Mouse (Mus musculus) cerebellum, adult 2 months (tissue): Measurements from ENCODE around the gene Taar7f. TPM values are rescaled to one million over a fixed set of nuclear protein-coding genes. Genes with fewer than 3 reads are reported as not detected.
A peak's percentile ranks its signal among the peaks of the same experiment; 100 is the strongest.
"Not testable (repeated sequence)": the region's sequence is repeated elsewhere in the genome, so short reads cannot be mapped to it uniquely, and the experiment has no call there.

ENCODE experiments used
- DNase-seq, 2 experiments: peaks; one replicate each; pipeline ENCODE4 v3.0.0; 2021
- H3K27ac ChIP-seq: fragments of 200-500 bp; 2 replicates; pipeline ENCODE4 v1.5.1; 2012; ENCODE audit warnings: low read length, control low read depth, inconsistent platforms; ENCODE audit not compliant: insufficient read depth
- H3K27me3 ChIP-seq: fragments of 200-500 bp; 2 replicates; pipeline ENCODE4 v1.6.1; 2012; ENCODE audit warnings: inconsistent platforms, mild to moderate bottlenecking, low read length, moderate library complexity; ENCODE audit not compliant: control insufficient read depth, insufficient read depth
- H3K4me1 ChIP-seq: fragments of 200-500 bp; 2 replicates; pipeline ENCODE4 v1.6.1; 2011; ENCODE audit warnings: low read length; ENCODE audit not compliant: control insufficient read depth, insufficient read depth
- H3K4me3 ChIP-seq: fragments of 200-500 bp; replicated peaks from 2 replicates; pipeline ENCODE3; 2011; ENCODE audit warnings: mild to moderate bottlenecking, low read depth, low read length, control low read depth; ENCODE audit not compliant: insufficient read depth
- CTCF ChIP-seq: fragments of 200-500 bp; IDR thresholded peaks from 2 replicates; pipeline ENCODE4 v1.5.1; 2011; ENCODE audit warnings: low read depth, mild to moderate bottlenecking, control low read depth, low read length, moderate library complexity, borderline replicate concordance; ENCODE audit not compliant: insufficient read depth
- POLR2A ChIP-seq: fragments of 200-500 bp; IDR thresholded peaks from 2 replicates; pipeline ENCODE4 v1.6.1; 2011; ENCODE audit warnings: low read length, control low read depth, borderline replicate concordance; ENCODE audit not compliant: insufficient read depth
- WGBS: fragments of 180-500 bp; shearing (Covaris S2); methylation state at CpG from one replicate; pipeline ENCODE4 v1.1.7; 2018; 5-methylcytosine and 5-hydroxymethylcytosine counted together
- polyA plus RNA-seq: library from polyadenylated mRNA; depleted of rRNA; stranded (reverse); fragments of >200 nt; gene quantifications from 2 replicates; pipeline ENCODE4 v1.2.3, GENCODE M21; 2012

Taar7f gene
- polyA plus RNA-seq, 1 experiment: not detected

DNA sequence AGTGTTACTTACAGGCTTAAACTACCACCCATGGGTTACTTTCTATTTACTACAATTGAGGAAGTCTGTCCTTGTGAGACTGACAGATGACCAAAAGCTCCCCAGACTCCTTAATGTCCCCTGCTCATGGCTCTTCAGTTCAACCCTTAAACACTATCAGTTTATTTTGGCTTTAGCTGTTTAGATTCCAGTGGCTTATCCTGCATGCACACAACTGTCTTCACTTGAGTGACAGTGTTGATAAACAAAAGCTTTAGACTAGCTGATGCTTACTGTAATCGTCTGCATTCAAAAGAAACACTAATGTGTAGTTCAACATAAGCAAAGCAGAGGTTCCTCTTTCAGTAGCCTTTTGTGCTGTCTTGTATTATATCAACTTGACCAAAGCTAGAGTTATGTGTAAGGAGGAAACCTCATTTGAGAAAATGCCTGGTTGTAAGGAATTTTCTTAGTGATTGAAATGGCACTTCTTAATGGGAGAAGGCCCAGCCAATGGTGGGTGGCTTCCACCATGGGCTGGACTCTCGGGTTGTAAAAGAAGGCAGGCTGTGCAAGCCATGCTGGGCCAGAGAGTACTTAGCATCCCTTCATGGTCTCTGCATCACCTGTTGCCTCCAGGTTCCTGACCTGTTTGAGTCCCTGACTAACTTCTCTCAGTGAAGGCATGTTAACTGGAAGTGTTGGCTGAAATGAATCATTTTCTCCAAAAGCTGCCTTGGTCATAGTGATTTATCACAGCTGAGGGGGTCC is 9.0 kb upstream of the Taar7f start:
- no peaks in the 10 kb centered on the region for H3K27me3 ChIP-seq
- no peak for DNase-seq
- no peak overlapping the region for H3K4me3 ChIP-seq
- H3K27ac ChIP-seq: no peak overlapping the region
- TF ChIP-seq CTCF (no peak), POLR2A (no peak)
- WGBS: 85% methylated on average over 2 of the region's 2 CpGs
- H3K4me1 ChIP-seq: no peaks in the 10 kb centered on the region

DNA sequence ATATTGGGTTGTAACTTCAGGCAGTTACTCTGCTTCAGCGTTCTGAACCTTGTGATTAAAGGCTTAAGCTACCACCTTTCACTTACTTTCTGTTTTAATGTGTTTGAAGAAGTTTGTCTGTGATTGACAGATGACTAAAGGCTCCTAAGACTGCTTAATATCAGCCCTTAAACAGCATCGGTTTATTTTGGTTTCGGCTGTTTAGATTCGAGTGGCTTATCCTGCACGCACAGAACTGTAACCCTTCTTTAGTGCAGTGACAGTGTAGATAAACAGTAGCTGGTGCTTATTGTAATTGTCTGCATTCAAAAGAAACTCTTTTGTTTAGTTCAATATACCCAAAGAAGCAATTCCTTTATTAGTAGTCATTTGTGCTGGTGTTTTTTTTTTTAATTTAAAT is 2.7 kb downstream of the Taar7f start:
- no peak for DNase-seq
- WGBS: 89% methylated on average over 5 of the region's 5 CpGs
- Histone ChIP-seq H3K4me1 (0 out of 2 replicates have a peak, but pooled peaks cover 4% of the 10 kb centered on the region), H3K27ac (no peak overlapping the region), H3K27me3 (no peaks in the 10 kb centered on the region), H3K4me3 (no peak overlapping the region)
- TF ChIP-seq CTCF (no peak), POLR2A (no peak)

DNA sequence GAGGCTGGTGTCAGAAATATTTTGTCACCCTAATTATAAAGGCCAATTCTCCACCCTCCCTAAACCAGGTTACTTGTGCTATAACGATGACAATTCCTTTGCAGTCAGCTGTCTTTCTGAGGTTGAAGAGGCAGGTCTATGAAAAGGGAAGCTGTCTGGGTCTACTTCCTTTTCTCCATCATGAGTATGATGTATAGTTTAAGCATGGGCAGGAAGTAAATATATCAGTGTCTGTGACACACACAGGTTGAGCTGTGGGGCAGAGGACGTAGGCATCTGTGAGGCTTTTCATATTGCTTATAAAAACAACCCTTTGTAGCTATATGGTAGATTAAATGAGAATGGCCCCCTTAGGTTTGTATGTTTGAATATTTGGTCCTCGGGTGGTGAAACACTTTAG is 9.7 kb downstream of the Taar7f start:
- TF ChIP-seq POLR2A (no peak), CTCF (no peak)
- 90% methylated on average over 3 of the region's 3 CpGs for WGBS
- no peak overlapping the region for H3K4me3 ChIP-seq
- H3K27ac ChIP-seq: no peak overlapping the region
- H3K27me3 ChIP-seq: no peaks in the 10 kb centered on the region
- no peaks in the 10 kb centered on the region for H3K4me1 ChIP-seq
- DNase-seq: no peak

DNA sequence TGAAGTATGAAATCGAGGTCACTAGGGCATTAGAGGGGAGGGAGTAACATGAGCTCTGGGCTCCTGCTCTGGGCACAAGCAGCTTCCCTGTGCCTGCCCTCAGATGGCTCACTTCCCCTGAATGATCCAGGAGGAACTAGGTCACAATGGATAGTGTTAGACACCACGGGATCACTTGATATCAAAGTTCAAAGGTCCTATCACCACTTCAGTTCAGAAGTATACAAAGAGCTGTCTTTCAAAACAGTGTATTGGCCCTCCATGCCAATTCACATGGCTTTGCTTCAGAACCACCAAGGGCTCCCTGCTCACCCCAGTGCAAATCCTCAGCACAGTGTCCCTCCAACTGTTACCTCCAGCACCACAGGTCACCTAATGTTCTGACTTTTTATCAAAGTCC is 25.4 kb downstream of the Taar7f start:
- not testable (repeated sequence) for H3K4me1 ChIP-seq, H3K27ac ChIP-seq, H3K4me3 ChIP-seq, H3K27me3 ChIP-seq, DNase-seq
- WGBS: 29% methylated on average over 2 of the region's 2 CpGs

DNA sequence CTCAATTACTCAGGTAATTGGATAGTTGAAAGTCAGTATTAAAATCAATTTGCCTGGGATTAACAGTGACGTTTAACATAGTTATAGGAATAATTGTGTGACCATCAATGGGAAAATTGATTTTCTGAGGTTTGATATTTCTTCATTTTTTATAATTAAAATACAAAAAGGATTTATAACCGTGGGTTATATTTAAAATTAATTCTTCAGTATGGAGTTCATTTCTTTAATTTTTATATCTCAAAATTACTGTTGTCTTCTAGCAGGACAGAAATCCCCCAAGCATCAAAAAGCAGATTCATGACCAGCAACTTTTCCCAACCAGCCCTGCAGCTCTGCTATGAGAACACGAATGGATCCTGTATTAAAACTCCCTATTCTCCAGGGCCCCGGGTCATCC is 26.9 kb downstream of the Taar7f start, which contains the start of gene Taar8a:
Gene Taar8a, plus strand, starts transcription at position 301 of the 400 bp plus-strand sequence.
- DNase-seq, H3K4me1 ChIP-seq, H3K27me3 ChIP-seq, H3K27ac ChIP-seq, H3K4me3 ChIP-seq: not testable (repeated sequence)
- WGBS: 92% methylated on average over 2 of the region's 4 CpGs

DNA sequence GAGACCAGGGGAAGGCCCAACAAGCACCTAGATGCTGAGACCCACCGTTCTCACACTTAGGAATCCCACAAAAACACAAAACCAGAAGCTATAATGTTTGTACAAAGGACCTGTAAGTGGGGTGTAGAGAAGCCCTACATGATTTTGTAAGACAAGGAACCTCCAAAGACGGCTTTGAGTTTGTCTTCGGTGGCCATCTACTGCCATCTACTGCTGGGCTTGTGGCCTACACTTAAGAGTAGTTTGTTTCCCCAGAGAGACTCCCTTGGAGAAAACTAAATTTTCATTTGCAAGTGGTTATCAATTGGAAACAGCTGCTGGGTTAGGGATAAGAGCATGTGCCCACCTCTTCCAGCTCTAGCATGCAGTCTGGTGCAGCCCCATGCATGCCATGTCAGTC is 30.9 kb downstream of the Taar7f start:
- TF ChIP-seq POLR2A (no peak), CTCF (peak; percentile 69)
- Histone ChIP-seq H3K27ac (no peak overlapping the region), H3K27me3 (no peaks in the 10 kb centered on the region), H3K4me3 (no peak overlapping the region), H3K4me1 (no peaks in the 10 kb centered on the region)
- DNase-seq: peak; percentile 2 to 34
- whole genome bisulfite sequencing: 42% methylated on average over 3 of the region's 3 CpGs

DNA sequence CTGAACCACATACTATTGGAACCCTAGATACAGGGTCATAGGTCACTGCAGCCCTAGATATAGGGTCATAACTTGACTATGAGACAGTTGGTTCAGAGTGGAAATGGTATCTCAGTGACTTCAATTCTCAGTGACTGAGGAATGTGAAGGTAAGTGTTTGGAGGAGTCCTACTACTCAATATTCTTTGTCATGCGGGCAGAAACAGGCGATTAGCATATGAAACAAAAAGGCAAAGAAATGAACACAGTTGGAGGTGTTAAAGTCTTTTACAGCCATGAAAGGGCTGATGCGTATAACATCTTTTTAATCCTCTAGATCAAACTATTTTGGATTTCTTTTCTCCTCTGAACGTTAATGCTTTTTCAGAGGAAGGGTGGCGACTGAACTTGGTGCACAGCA is 36.6 kb downstream of the Taar7f start:
- DNase-seq: no peak
- H3K4me1 ChIP-seq: no peaks in the 10 kb centered on the region
- no peak overlapping the region for H3K27ac ChIP-seq
- 28% methylated on average over 5 of the region's 5 CpGs for WGBS
- H3K4me3 ChIP-seq: no peak overlapping the region
- H3K27me3 ChIP-seq: no peaks in the 10 kb centered on the region
- TF ChIP-seq POLR2A (no peak), CTCF (no peak)

DNA sequence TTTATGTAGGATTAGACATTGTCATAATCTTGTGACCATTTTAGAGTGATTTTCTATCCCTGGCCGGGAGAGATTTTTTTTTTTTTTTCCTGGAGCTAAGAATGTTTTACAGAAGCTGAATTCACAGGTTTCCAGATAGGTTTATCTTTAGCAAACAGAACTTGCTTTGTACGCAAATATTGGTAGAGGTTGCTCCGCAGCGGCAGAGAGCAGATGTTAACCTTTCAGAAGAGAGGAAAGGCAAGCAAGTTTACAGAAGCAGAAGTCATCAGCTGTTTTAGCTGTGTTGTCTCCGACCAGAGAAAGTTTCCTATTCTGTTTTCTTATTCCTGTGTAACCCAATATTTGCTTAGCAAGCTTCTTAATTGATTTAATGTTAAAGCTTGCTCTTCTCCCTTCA is 37.2 kb downstream of the Taar7f start:
- 84% methylated on average over 5 of the region's 5 CpGs for WGBS
- TF ChIP-seq CTCF (no peak), POLR2A (no peak)
- H3K4me3 ChIP-seq: no peak overlapping the region
- no peak overlapping the region for H3K27ac ChIP-seq
- DNase-seq: no peak
- H3K4me1 ChIP-seq: no peaks in the 10 kb centered on the region
- H3K27me3 ChIP-seq: no peaks in the 10 kb centered on the region
